Mouse (Mus musculus) spleen, adult 2 months (tissue): ENCODE measurements at regions not wholly inside any gene's neighbourhood (a gene's known extent, or its start where the extent isn't known, plus 50 kb on each side); places are given as distances from the start of the nearest gene placed in this dataset.

Experiments
- DNase-seq, 2 experiments: peaks; one replicate each; pipeline versions ENCODE4 v3.0.0 to v3.0.0-alpha.2; 2012 to 2021; ENCODE audit warnings: low spot score in 2 of 2, low read depth in 1 of 2
- H3K27ac ChIP-seq: fragments of 200-500 bp; 2 replicates; pipeline ENCODE4 v1.5.1; 2012; ENCODE audit warnings: low read length, inconsistent platforms; ENCODE audit not compliant: insufficient read depth
- H3K27me3 ChIP-seq: fragments of 200-500 bp; 2 replicates; pipeline ENCODE4 v1.6.1; 2012; ENCODE audit warnings: mild to moderate bottlenecking, moderate library complexity, low read length, inconsistent platforms; ENCODE audit not compliant: control insufficient read depth, insufficient read depth
- H3K36me3 ChIP-seq: fragments of 200-500 bp; 2 replicates; pipeline ENCODE4 v1.6.1; 2012; ENCODE audit warnings: mild to moderate bottlenecking, low read length, inconsistent platforms; ENCODE audit not compliant: control insufficient read depth, insufficient read depth
- H3K4me1 ChIP-seq: fragments of 200-500 bp; 2 replicates; pipeline ENCODE4 v1.6.1; 2011; ENCODE audit warnings: inconsistent platforms; ENCODE audit not compliant: control insufficient read depth, insufficient read depth, insufficient read length
- H3K4me3 ChIP-seq: fragments of 200-500 bp; 2 replicates; pipeline ENCODE4 v1.5.1; 2011; ENCODE audit warnings: mild to moderate bottlenecking, inconsistent platforms; ENCODE audit not compliant: insufficient read depth, insufficient read length; ENCODE audit errors: extremely low read depth
- CTCF ChIP-seq: fragments of 200-500 bp; IDR thresholded peaks from 2 replicates; pipeline ENCODE4 v1.5.1; 2011; ENCODE audit warnings: mild to moderate bottlenecking, inconsistent platforms; ENCODE audit not compliant: insufficient read depth, insufficient read length, insufficient replicate concordance; ENCODE audit errors: extremely low read depth
- POLR2A ChIP-seq: fragments of 200-500 bp; IDR thresholded peaks from 2 replicates; pipeline ENCODE4 v1.6.1; 2011; ENCODE audit warnings: low read depth, low read length, inconsistent platforms
- WGBS: fragments of 180-500 bp; shearing (Covaris S2); methylation state at CpG from one replicate; pipeline ENCODE4 v1.1.7; 2018; 5-methylcytosine and 5-hydroxymethylcytosine counted together

- DNase-seq = no peak
- H3K4me3 ChIP-seq = no peak overlapping the region
- WGBS = 62% methylated on average over 5 of the region's 5 CpGs
- H3K27me3 ChIP-seq = no peaks in the 10 kb centered on the region
- no peaks in the 10 kb centered on the region for H3K36me3 ChIP-seq
- TF ChIP-seq CTCF = no peak
- TF ChIP-seq POLR2A = no peak
- H3K4me1 ChIP-seq = no peaks in the 10 kb centered on the region
- H3K27ac ChIP-seq = no peak overlapping the region
Measured at GRCm38 (mm10) chr9:113171767-113172405, 536.2 kb downstream of the Pdcd6ip start.

- DNase-seq = no peak
- TF ChIP-seq CTCF (no peak), POLR2A (no peak)
- WGBS = 88% methylated on average over 12 of the region's 12 CpGs
- no peak overlapping the region for H3K27ac ChIP-seq
- no peaks in the 10 kb centered on the region for H3K36me3 ChIP-seq
- H3K27me3 ChIP-seq = no peaks in the 10 kb centered on the region
- H3K4me3 ChIP-seq = no peak overlapping the region
- H3K4me1 ChIP-seq = no peaks in the 10 kb centered on the region
Measured at GRCm38 (mm10) chr9:113162897-113163874, 544.9 kb downstream of the Pdcd6ip start.

GRCm38 (mm10) chr9:113160011-113160410 lies 548.0 kb downstream of the Pdcd6ip start:
- no peak for TF ChIP-seq CTCF
- TF ChIP-seq POLR2A = no peak
- H3K27me3 ChIP-seq = no peaks in the 10 kb centered on the region
- H3K36me3 ChIP-seq = no peaks in the 10 kb centered on the region
- no peak overlapping the region for H3K27ac ChIP-seq
- WGBS = 95% methylated on average over 2 of the region's 2 CpGs
- no peak overlapping the region for H3K4me3 ChIP-seq
- no peak for DNase-seq
- H3K4me1 ChIP-seq = no peaks in the 10 kb centered on the region

GRCm38 (mm10) chr9:113158080-113158479 lies 550.0 kb downstream of the Pdcd6ip start:
- TF ChIP-seq CTCF (no peak), POLR2A (no peak)
- no peaks in the 10 kb centered on the region for H3K4me1 ChIP-seq
- 79% methylated on average over 6 of the region's 6 CpGs for WGBS
- H3K4me3 ChIP-seq = no peak overlapping the region
- no peak for DNase-seq
- H3K27me3 ChIP-seq = no peaks in the 10 kb centered on the region
- H3K27ac ChIP-seq = no peak overlapping the region
- no peaks in the 10 kb centered on the region for H3K36me3 ChIP-seq

GRCm38 (mm10) chr9:113157474-113158076 lies 550.5 kb downstream of the Pdcd6ip start:
- Histone ChIP-seq H3K27me3 (no peaks in the 10 kb centered on the region), H3K4me3 (no peak overlapping the region), H3K27ac (no peak overlapping the region), H3K36me3 (no peaks in the 10 kb centered on the region), H3K4me1 (no peaks in the 10 kb centered on the region)
- WGBS = 93% methylated on average over 17 of the region's 17 CpGs
- TF ChIP-seq POLR2A (no peak), CTCF (no peak)
- no peak for DNase-seq

- Histone ChIP-seq H3K4me1 (no peaks in the 10 kb centered on the region), H3K27ac (no peak overlapping the region), H3K4me3 (no peak overlapping the region), H3K27me3 (no peaks in the 10 kb centered on the region), H3K36me3 (no peaks in the 10 kb centered on the region)
- TF ChIP-seq POLR2A (no peak), CTCF (no peak)
- DNase-seq = no peak
- WGBS = 53% methylated on average over 3 of the region's 3 CpGs
Measured at GRCm38 (mm10) chr9:113156707-113157106, 551.4 kb downstream of the Pdcd6ip start.
